Mouse (Mus musculus) C2C12 (cell line): ENCODE data around the gene Megf11. TPM values are rescaled to one million over a fixed set of nuclear protein-coding genes. Genes with fewer than 3 reads are reported as not detected.

Experiments used
- H3K27me3 ChIP-seq: one replicate; pipeline ENCODE4 v1.6.1; 2011; ENCODE audit not compliant: control insufficient read depth, insufficient read depth, insufficient read length
- H3K36me3 ChIP-seq: one replicate; pipeline ENCODE4 v1.6.1; 2011; ENCODE audit not compliant: control insufficient read depth, insufficient read depth
- H3K4me3 ChIP-seq: one replicate; pipeline ENCODE4 v1.5.1; 2011; ENCODE audit warnings: mild to moderate bottlenecking, control low read depth; ENCODE audit not compliant: poor library complexity, insufficient read depth, severe bottlenecking
- H3K79me2 ChIP-seq: one replicate; pipeline ENCODE4 v1.6.1; 2011; ENCODE audit not compliant: control insufficient read depth, insufficient read depth
- H3K79me3 ChIP-seq: one replicate; pipeline ENCODE4 v1.6.1; 2011; ENCODE audit warnings: low read depth, control low read depth
- H3ac ChIP-seq: one replicate; pipeline ENCODE3; 2011; ENCODE audit warnings: low read depth; ENCODE audit not compliant: control insufficient read depth, insufficient read length
- CEBPB ChIP-seq: IDR thresholded peaks from one replicate; pipeline ENCODE4 v1.6.1; 2011; ENCODE audit warnings: low read depth, mild to moderate bottlenecking, control low read depth, moderate library complexity
- CTCF ChIP-seq: IDR thresholded peaks from one replicate; pipeline ENCODE4 v1.5.1; 2011; ENCODE audit not compliant: control insufficient read depth, insufficient read depth, insufficient read length
- FOSL1 ChIP-seq: IDR thresholded peaks from one replicate; pipeline ENCODE4 v1.8.0; 2011; ENCODE audit warnings: mild to moderate bottlenecking, low read length; ENCODE audit not compliant: poor library complexity, insufficient read depth, severe bottlenecking
- MAX ChIP-seq: IDR thresholded peaks from one replicate; pipeline ENCODE4 v1.6.1; 2011; ENCODE audit warnings: mild to moderate bottlenecking, control low read depth
- MYOD1 ChIP-seq: IDR thresholded peaks from one replicate; pipeline ENCODE4 v1.6.1; 2011; ENCODE audit warnings: low read depth; ENCODE audit not compliant: control insufficient read depth, insufficient read length
- MYOG ChIP-seq: IDR thresholded peaks from one replicate; pipeline ENCODE4 v1.6.1; 2011; ENCODE audit not compliant: control insufficient read depth, insufficient read length; ENCODE audit errors: extremely low read depth
- USF1 ChIP-seq: IDR thresholded peaks from one replicate; pipeline ENCODE4 v1.6.1; 2011; ENCODE audit warnings: low read depth, mild to moderate bottlenecking, control low read depth, moderate library complexity
- polyA plus RNA-seq: library from polyadenylated mRNA; unstranded; fragments of >200 nt; fragmentation: generic; extraction: Trizol; gene quantifications from one replicate; pipeline ENCODE4 v1.2.1, GENCODE M21; 2012; ENCODE audit warnings: missing spikeins

Gene Megf11
- polyA plus RNA-seq, 1 experiment = 0.07 TPM

DNA sequence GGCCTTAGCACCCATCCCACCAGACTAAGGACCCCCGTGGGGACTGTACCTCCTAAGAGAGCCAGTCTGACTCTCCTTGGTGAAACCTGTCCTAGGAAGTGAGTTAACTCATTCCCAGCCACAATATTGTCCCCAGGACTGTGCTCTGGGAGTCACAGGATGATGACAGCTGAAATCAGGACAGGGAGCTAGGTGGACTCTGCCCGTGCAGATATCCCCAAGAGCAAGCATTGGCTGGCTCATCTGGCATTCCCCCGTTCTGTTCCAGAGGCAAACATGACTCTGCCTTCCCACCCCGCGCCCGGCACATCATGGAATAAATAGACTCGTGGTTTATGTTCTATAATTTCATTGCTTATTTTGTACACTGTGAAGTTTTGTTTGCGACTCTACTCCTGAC, 185.7 kb downstream of the Megf11 start:
- TF ChIP-seq MAX (no peak), MYOG (no peak), CEBPB (no peak), USF1 (no peak), CTCF (no peak)
- Histone ChIP-seq H3K4me3 (no peak overlapping the region), H3K79me2 (no peaks in the 10 kb centered on the region), H3ac (no peak overlapping the region), H3K36me3 (no peaks in the 10 kb centered on the region), H3K27me3 (no peaks in the 10 kb centered on the region), H3K79me3 (no peaks in the 10 kb centered on the region)

DNA sequence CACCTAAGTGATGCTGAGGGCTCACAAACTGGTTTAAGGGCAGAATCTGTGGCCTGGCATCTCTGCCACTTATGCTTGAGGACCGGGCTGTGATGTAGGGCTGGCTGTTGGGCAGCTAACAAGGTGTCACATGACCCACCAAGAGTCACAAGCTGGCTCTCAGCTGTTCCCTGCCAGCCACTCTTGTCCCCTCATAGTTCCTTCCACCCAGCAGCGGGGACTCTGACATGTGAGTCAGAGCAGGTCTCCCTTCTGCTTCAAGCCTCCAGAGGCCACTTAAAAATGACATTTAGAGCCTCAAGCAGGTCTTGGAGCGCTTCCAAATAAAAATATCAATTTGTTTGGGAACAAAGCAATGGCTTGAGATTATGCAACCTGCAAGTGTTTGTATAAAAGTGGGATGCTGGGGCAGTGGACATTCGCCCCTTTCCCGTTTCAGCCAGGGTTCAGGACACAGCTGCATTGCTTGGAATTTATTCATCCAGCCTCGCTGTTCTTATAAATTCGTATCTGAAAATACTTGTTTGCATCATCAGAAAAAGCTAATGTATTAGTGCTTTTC, 187.3 kb downstream of the Megf11 start:
- H3K27me3 ChIP-seq = no peaks in the 10 kb centered on the region
- H3ac ChIP-seq = no peak overlapping the region
- no peaks in the 10 kb centered on the region for H3K36me3 ChIP-seq
- H3K4me3 ChIP-seq = no peak overlapping the region
- TF ChIP-seq USF1 = peak; percentile 35
- no peak for TF ChIP-seq MAX
- no peak for TF ChIP-seq CEBPB
- TF ChIP-seq MYOG = no peak
- no peak for TF ChIP-seq FOSL1
- H3K79me3 ChIP-seq = no peaks in the 10 kb centered on the region
- no peaks in the 10 kb centered on the region for H3K79me2 ChIP-seq

DNA sequence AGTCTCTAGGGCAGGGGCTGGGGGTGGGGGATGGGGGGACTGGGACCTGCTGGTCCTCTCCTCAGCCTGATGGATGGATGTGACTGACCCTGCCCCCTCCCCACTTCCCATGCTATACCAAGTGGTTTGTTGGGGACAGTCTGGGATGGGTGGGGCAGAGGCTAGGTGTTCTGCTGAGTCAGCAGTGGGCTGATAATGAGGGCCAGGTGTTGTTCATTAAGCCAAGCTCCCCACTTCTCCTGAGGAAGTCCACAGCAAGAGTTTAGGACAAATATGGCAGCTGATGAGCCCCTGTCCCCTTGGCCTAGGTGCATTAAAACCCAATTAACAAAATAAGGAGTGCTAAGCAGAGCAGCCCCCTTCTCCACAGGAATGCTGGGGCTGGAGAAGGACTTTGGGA, 190.2 kb downstream of the Megf11 start:
- H3K27me3 ChIP-seq = peaks cover 3% of the 10 kb centered on the region
- no peak overlapping the region for H3K4me3 ChIP-seq
- H3ac ChIP-seq = no peak overlapping the region
- H3K79me2 ChIP-seq = no peaks in the 10 kb centered on the region
- H3K36me3 ChIP-seq = no peaks in the 10 kb centered on the region
- TF ChIP-seq MYOD1 = no peak
- H3K79me3 ChIP-seq = no peaks in the 10 kb centered on the region

DNA sequence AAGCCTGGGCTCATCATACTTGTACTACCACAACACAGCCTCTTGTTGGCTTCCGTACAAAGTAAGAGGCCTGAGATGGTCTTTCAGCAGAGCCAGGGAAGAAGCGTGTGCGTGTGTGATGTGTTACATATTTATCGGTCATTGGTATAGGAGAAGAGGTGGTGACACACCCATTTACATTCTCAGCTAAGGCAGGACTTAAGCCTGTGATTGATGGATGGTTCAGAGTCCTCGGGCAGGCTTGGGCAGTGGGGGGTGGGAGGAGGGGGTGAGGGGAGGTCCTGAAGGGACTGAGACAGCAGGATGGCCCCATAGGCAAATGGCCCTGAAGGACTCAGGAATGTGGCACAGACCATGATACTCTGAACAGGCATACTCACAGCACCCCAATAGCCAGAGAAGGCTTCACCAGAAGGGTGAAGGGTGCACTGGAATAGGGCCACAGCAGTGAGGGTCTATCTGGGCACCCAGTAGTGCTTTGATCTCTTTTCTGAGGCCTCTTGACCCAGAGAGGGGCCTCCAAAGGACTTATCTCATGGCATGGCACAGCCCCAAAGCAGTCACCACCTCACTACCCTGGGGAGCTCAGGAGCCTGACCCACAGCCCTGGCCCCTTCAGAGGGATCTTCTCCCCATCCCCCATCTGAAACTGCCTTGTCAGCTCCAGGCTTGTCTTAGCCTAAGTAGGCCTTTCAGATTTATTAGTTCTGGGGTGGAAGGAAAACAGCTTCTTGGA, 190.9 kb downstream of the Megf11 start:
- TF ChIP-seq MYOG = no peak
- no peak overlapping the region for H3K4me3 ChIP-seq
- H3K79me2 ChIP-seq = no peaks in the 10 kb centered on the region
- peaks cover 3% of the 10 kb centered on the region for H3K27me3 ChIP-seq
- no peak overlapping the region for H3ac ChIP-seq
- no peaks in the 10 kb centered on the region for H3K79me3 ChIP-seq
- H3K36me3 ChIP-seq = no peaks in the 10 kb centered on the region

DNA sequence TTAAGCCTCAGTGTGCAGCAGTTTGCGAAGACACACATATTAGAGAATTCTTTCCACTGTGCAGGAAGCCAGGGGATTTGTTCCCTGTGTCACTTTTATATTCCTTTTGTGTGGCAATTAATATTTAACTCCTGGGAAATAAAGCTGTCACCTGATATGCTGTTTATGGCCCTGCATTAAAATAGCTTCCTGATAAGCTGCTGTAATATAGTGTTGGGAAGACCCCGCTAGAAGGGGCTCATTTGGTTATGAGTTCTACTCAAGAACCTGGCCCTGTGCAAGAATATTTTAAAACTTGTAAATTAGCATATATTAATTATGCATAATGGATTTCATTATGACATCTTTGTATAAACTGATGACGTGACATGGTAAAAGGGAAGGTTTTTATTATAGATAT, 191.7 kb downstream of the Megf11 start:
- no peak for TF ChIP-seq USF1
- TF ChIP-seq MYOD1 = no peak
- TF ChIP-seq MYOG = no peak
- no peak for TF ChIP-seq CEBPB
- no peak for TF ChIP-seq CTCF
- H3K79me3 ChIP-seq = no peaks in the 10 kb centered on the region
- no peaks in the 10 kb centered on the region for H3K79me2 ChIP-seq
- peaks cover 3% of the 10 kb centered on the region for H3K27me3 ChIP-seq
- no peak overlapping the region for H3K4me3 ChIP-seq
- H3ac ChIP-seq = no peak overlapping the region
- no peaks in the 10 kb centered on the region for H3K36me3 ChIP-seq

DNA sequence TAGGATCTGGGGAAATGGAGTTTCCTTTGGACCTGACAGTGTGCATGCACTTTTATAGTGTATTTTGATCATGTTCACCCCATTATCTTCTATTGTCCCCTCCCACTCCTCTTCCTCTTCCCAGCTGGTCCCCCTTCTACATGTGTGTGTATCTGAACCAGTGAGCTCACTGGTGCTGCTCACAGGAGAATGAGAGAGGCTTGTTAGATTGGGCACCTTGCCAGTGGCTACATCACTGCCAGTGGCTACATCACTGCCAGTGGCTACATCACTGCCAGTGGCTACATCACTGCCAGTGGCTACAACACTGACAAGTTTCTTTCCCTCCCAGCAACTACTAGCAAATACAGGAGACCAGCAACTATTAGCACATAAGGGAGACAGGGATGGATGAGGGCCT, 192.6 kb downstream of the Megf11 start:
- TF ChIP-seq MAX = no peak
- TF ChIP-seq MYOG = no peak
- no peak for TF ChIP-seq CTCF
- TF ChIP-seq FOSL1 = no peak
- TF ChIP-seq CEBPB = no peak
- no peak for TF ChIP-seq MYOD1
- TF ChIP-seq USF1 = no peak

More for the DNA sequence above, 192.6 kb downstream of the Megf11 start:
- Histone ChIP-seq H3K27me3 (peaks cover 3% of the 10 kb centered on the region), H3K36me3 (no peaks in the 10 kb centered on the region), H3K79me3 (no peaks in the 10 kb centered on the region), H3K79me2 (no peaks in the 10 kb centered on the region), H3ac (no peak overlapping the region), H3K4me3 (no peak overlapping the region)
